Mouse (Mus musculus) lung, postnatal 0 days (tissue): ENCODE measurements around the gene Cyp2s1.

Experiments used
- CTCF ChIP-seq: IDR thresholded peaks from 2 replicates; pipeline ENCODE4 v1.5.1; 2016; ENCODE audit warnings: antibody characterized with exemption, mild to moderate bottlenecking
- EP300 ChIP-seq: IDR thresholded peaks from 2 replicates; pipeline ENCODE4 v1.6.1; 2016; ENCODE audit warnings: antibody characterized with exemption, mild to moderate bottlenecking, control low read depth

DNA sequence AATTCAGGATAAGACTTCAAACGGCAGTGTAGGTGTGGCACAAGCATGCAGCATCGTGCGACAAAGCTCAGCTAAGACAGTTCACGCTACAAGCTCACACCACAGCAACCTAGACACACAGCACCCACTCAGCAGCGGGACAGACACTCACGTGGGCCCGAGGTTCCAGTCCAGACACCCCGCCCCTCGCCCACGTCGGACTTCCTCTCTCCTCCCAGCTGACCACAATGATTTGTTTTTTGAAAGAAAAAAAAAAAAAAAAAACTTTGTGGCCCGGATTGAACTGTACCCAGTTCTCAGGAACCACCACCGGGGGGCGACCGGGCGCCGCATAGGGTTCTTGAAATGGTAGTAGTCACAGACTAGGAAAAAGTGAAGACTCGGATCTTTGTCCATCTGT is 60.7 kb downstream of the Cyp2s1 start:
- peak; percentile 59; the same call in 1 of the 2 replicates for TF ChIP-seq EP300
- peak; percentile 84 for TF ChIP-seq CTCF
